Mouse (Mus musculus) 416B (cell line): ENCODE results near the gene Ears2.

Source experiments
- DNase-seq: peaks from one replicate; pipeline ENCODE4 v3.0.0; 2011; ENCODE audit warnings: low read depth

Ears2 gene

DNA sequence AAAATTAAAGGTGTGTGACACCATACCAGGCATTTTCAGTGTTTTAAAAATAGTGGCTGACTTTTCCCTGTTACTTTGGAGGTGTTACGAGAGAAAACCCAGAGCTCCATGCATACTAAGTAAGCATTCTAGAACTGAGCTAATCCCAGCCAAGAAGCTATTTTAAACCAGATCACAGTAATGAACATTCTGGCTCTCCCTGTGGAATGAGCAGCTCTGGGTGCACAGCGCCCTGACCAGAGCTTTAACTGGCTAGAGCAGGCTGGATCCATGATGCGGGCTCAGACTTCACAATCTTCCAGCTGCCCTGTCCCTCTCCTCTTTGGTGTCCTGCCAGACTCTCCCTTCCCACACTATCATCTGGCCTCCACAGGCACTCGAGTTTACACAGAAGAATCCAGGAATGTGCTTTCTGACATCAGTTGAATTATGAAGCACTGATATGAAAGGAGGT, 21.9 kb downstream of the Ears2 start:
- no peak for DNase-seq

DNA sequence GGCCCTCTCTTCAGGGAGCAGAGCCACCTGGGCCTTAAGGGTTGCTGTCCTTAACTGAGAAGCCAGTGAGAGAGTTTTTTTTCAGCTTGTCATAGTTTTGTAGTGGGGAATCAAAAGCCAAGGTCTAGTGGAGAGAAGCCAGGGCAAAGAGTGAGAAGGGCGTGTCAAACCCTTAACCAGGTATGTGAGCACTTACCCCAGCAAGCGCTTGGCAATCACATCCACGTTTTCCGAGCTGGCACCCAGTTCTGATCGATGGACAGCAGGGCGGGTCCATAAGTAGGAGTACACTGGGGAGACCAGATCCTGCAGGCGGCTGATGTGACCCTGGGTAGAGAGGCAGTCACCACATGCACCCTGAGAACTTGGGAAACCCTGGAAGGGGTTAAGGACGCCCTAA, 23.0 kb downstream of the Ears2 start:
- no peak for DNase-seq

DNA sequence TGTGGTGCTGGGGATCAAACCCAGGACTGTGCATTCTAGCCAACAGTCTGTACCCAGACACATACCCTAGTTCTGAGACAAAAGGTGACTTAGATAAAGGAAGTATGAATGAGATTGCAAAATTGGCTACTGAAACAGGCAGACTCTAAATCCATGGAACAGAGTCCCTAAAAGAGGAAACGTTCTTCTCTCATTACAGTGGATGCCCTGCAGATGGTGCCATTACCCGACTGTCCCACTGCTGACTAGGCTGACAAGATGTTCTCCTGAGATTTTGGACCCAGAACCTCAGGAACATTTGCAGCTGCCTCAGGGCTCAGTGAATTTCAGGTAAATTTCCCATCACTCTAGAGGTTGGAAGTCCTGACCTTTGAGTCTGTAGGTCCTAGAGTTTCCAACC, 32.7 kb downstream of the Ears2 start:
- peak; percentile 52 for DNase-seq

DNA sequence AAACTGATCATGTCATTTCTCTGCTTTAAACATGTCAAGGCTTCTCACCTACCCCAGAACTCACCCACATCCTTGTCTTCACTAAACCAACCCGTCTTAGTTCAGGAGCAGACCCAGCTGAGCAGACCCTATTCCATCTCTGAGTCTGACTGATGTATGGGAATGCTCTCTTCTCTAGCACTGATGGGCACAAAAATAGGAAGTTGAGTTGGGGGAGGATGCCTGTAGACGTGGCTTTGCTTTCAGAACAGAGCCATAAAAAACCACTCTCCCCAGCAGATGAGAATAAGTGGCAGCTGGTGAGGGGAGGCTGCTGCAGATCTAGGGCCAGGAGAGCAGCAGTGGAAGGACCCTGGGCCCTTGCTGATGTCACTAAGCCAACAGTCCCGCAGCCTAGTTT, 33.7 kb downstream of the Ears2 start:
- no peak for DNase-seq

DNA sequence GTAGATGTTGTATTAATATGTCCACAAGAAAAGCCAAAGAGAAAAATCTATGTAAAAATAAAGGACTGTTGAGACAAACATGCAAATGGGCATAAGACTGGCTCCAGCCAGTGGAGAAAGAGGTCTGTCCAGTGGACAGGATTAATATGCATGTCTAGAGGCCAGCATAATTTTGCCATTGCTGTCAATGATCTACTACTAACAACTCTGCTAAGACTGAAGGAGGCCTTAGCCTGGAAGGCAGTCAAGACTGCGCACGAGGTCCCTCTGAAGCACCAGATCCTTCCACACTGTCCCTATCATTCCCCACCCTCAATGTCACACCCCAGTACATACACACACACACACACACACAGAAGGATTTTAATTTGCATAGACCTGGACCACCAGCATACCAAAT, 44.9 kb downstream of the Ears2 start:
- no peak for DNase-seq

DNA sequence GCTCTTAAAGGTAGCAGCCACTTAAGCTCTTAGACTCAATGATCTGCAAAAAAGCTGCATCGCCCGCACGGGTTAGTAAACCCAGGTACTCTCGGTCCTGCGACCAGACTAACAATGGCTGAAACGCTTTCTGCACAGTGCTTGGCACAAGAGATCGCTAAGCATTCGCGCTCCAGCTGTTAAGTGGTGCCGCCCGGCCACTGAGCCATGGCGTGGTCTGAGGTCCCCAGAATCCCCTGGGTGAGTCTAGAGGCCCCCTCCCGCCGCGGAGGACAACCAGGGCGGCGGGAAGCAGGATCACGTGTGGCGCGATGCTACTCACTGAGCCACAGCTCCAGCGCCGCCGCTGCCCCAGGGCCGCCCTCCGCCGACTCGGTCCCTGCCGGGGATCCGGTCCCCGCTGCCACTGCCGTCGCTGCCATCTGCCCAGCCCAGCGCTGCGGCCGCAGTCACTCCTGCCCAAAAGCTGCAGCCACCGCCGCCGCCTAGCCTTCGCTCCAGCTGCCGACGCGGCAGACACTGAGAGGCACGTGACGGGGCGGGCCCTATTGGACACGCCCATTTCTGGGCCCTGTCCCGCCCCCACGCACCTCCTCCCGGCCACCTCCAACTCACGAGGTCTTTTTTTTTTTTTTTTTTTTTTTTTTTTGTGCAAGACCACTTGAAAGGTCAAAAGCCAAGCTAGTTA, 46.3 kb downstream of the Ears2 start, which contains the start of gene Gga2:
TSS of gene Gga2 (minus strand) at position 556 of the 688 bp plus-strand sequence.
- peak; percentile 81 for DNase-seq

DNA sequence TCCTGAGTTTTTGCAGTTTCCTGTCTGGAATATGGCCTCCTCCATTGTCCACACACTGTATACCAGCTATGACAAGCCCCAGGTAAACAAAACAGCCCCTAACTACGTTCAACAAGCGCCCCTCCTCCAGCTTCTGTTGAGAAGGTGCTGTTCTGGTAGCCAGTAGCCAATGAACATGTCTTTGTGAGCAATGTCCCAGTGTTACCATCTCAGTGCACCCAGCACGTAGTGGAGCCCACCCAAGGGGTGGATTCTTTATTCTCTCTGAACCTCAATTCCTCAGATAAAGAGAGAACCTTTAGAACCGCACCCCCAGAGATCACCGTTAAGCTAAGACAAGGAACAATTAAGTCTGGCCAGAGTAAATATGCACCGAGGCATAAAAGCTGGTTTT, 46.8 kb downstream of the Ears2 start:
- no peak for DNase-seq

DNA sequence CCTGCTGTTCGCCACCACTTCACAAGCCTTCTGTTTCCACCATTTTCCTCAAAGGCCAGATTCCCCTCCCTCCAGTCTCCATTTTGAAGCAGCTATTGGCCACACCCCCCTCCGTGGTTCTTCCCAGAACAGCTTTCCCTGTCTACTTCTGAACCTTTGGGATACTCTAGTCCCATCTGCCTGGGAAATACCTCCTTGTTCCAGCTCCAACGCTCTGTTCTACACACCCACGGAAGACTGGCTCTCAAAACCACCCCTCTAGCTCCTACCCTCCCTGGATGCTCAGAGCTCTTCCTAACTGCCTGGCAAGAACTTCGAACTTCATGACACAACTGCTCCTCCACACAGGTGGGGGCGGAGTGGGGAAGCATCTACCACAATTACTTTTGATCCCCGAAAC, 48.1 kb downstream of the Ears2 start:
- no peak for DNase-seq

DNA sequence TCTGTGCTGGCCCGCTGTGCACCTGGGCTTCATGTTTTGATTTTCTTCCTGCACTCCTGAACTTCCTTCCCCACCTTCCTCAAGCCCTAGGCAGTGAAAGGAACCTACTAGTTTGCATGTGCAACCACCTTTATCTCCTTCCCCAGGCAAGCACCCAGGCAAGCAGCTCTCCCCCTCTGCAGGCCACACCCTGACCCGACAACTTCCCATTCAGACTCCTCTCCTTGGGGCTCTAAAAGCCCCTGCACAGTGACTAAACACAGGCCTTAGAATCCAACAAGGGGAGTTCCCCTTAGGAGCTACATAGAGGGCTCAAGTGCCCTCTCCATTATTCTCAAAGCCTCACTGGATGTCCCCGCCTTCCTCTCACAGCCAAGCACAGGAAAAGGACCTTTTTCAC, 48.8 kb downstream of the Ears2 start:
- peak; percentile 13 for DNase-seq

DNA sequence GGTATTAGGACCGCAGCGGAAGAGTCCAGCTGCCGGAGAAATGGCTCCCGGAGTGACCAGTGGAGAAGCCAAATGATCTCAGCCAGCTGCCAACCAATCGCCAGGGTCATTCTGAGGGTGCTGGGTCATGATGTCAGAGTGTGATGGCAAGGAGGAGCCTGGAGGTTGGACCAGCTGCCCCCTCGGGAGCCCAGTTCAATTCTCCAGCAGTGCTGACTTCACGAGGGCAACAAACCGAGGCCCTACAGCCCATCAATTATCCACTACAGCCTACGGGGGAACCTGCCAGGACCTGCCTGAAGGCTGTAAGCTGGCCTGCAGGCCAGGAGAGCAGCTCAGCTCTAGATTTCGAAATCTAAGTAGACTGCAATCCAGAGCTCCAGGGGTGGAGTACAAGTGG, 51.3 kb downstream of the Ears2 start:
- no peak for DNase-seq

DNA sequence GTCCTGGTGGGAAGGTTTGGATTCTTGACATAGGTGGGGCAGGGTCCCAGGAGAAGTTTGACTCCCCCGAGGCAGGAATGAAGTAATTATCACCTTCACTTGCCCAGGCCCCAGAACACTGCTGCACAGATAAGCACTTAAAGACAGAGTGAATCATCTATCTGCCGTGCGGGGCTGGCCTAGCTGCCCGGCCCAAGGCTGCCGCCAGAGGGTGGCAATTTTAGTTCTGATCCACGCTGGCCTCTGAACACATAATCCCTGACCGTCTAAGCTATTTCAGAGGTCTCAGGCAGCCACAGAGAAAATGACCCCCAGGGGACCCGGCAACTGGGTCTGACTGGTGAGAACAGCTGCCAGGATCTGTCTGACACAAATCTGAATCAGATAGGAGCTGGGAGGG, 52.0 kb downstream of the Ears2 start:
- no peak for DNase-seq

DNA sequence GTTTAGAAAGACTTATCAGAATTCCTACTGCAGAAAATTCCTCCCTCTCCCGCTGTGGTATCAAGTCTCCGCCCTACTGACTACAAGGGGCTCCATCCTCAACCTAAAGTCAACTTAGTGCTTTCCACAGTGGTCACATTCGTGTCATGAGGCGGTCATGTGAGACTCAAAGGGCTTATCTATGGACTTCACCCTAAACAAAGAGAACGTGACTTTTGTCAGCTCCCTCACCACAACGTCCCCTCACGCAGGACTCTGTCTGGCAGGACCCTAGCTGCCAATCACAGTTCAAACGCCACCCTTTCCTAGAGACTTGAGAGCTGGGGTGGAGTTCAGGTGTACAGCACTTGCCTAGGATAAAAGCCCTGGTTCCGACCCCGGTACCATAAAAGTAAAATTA, 54.1 kb downstream of the Ears2 start:
- DNase-seq: no peak

DNA sequence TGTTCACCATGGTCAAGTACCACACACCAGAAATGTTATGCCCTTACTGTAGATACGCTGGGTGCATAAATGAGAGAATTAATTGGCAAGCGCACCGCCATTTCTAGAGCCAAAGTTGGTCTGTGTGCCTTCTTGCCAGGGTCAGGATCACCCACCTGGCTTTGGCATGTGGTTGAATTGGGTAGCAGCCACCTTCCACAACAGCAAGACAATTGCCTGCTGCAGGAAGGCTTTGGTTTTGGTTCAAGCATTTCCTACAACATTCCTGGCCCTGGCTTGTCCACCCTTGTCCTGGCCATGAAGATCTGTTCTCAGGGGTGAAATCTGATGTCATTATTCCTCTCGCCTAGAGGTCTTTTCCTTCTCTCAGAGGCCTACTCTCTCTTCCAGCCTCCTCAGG, 54.7 kb downstream of the Ears2 start:
- no peak for DNase-seq

DNA sequence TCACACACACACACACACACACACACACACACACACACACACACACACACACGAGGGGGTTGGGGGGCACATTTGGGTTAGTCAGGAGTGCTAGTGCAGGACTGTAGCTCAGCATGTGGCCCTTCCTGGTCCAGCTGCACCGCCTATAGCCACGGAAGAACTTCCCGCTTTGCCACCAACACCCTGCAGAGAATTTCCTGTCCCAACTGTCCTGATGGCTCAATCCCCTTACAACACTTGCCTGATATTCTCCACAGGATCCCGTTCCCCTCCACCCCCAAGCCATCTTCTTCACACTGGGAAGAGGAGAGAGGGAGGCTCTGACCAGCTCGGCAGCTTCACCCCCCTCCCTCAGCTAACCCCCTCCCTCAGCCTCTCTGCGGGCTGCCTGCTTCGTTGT, 66.7 kb downstream of the Ears2 start:
- no peak for DNase-seq

DNA sequence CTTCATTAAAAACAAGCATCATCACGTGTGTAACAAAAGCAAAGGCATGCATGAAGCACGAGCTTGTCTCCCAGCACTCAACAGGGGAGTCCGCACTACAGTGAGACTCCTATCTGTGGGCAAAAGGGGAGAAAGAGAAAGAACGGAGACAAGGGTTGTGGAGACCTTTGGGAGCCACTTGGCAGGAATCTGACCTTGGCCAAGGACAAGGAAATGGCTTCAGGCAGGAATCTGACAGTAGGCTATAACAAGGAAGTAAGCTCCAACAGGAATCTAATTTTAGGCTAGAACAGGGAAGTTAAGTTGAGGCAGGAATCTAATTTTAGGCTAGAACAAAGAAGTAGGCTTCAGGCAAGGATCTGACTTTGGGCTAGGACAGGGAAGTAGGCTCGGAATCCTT, 71.1 kb downstream of the Ears2 start:
- no peak for DNase-seq
